ENCODE assay signal across 14 mouse cellular contexts in the genomic region with DNA sequence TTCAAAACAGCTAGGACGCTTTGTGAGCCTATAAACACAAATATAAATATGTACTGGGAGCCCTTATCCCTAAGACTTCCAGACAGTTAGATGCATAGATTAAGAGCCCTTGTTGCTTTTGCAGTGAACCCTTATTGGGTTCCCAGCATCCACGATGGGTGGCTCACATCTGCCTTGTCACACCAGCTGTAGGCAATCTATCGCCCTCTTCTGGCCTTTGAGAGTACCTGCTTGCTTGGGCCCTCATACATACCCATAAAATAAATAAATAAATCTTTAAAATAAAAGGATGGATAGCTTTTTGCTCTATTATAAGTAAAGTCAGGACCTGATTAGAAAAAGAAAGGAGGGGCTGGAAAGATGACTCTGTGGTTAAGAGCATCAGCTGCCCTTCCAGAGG. TPM values are rescaled to one million over a fixed set of nuclear protein-coding genes. Genes with fewer than 3 reads are reported as not detected.
DNase-seq lines count a peak whose midpoint lies in the region; TF ChIP-seq lines count a peak whose summit lies in the region.
"Had no signal": no experiment of that assay in that cellular context is flagged by ENCODE, and none has a peak within 500 bp of the region (broad histone marks: within the 10 kb centered on the region; RNA-seq: fewer than 3 reads in every experiment).

No protein-coding gene starts in this region.

- TF ChIP-seq POLR2A in cerebellum, adult 2 months (IDR thresholded peaks at IDR 0.05; ENCODE audit: borderline replicate concordance, insufficient read depth, low read length) = no peak
- TF ChIP-seq POLR2A in lung, adult 2 months (IDR thresholded peaks at IDR 0.05; ENCODE audit: borderline replicate concordance, extremely low read depth, low read depth, low read length) = no peak

- TF ChIP-seq CTCF in cerebellum, adult 2 months (IDR thresholded peaks at IDR 0.05; ENCODE audit: borderline replicate concordance, insufficient read depth, low read depth, low read length) = peak; percentile 25; the same call in 1 of the 2 replicates
- 0 out of 2 replicates have a peak, but pooled peaks have one; percentile 29 for TF ChIP-seq CTCF in lung, adult 2 months (IDR thresholded peaks at IDR 0.05; ENCODE audit: insufficient read depth, low read length)

- H3K4me3 ChIP-seq in cerebellum, adult 2 months (replicated peaks; ENCODE audit: insufficient read depth, low read depth, low read length) = no peak overlapping the region
- H3K4me3 ChIP-seq in lung, adult 2 months (replicated peaks; ENCODE audit: extremely low read depth, low read depth, low read length) = no peak overlapping the region
- H3K4me3 ChIP-seq: lung, embryonic 15.5 days; neural tube, embryonic 13.5 days had no signal

- no peaks in the 10 kb centered on the region for H3K27me3 ChIP-seq in cerebellum, adult 2 months (ENCODE audit: control insufficient read depth, insufficient read depth, low read length)
- H3K27me3 ChIP-seq: lung, embryonic 15.5 days; neural tube, embryonic 13.5 days had no signal

- DNase-seq in cerebellum, adult 2 months = no peak
- no peak for DNase-seq in cerebellum, postnatal 10 days
- DNase-seq in lung, adult 2 months = no peak
- no peak for DNase-seq in lung, postnatal 10 days
- peak; percentile 26 for DNase-seq in NIH3T3 (ENCODE audit: low read depth)
- DNase-seq in retina, postnatal 1 day = peak; percentile 35
- DNase-seq in yolk sac, embryonic 10.5 days (ENCODE audit: low spot score) = no peak
- no peak for DNase-seq in right cerebral cortex, postnatal 4 days
- DNase-seq: cerebellum, postnatal 36 days; forebrain, postnatal 0 days; heart, adult 11 months had no signal

- WGBS in cerebellum, adult 2 months = 91% methylated on average over 3 of the region's 3 CpGs
- WGBS in lung, adult 2 months = 87% methylated on average over 3 of the region's 3 CpGs

- peaks cover 2% of the 10 kb centered on the region; the same call in 1 of the 2 replicates for H3K4me1 ChIP-seq in cerebellum, adult 2 months (ENCODE audit: control insufficient read depth, insufficient read depth, low read length)
- no peaks in the 10 kb centered on the region for H3K4me1 ChIP-seq in lung, adult 2 months (ENCODE audit: control insufficient read depth, insufficient read depth, low read length)
- H3K4me1 ChIP-seq: lung, embryonic 15.5 days had no signal

- no peak overlapping the region for H3K27ac ChIP-seq in cerebellum, adult 2 months (ENCODE audit: insufficient read depth, low read length)
- H3K27ac ChIP-seq: lung, embryonic 15.5 days; neural tube, embryonic 13.5 days had no signal

RNA-seq across cellular contexts. Expression of a gene that starts 9.8 kb away (rescaled TPM):
- polyA plus RNA-seq in cerebellum, adult 2 months (2012; rRNA removed) = 1.3 and 2.2 TPM in 2 replicates
- polyA plus RNA-seq in lung, adult 2 months (2012; rRNA removed) = 0.65 and 0.68 TPM in 2 replicates

RNA-seq across cellular contexts. Expression of a gene that starts 10.0 kb away (rescaled TPM):
- 3.1 and 4.0 TPM in 2 replicates for polyA plus RNA-seq in cerebellum, adult 2 months (2012; rRNA removed)
- polyA plus RNA-seq in lung, adult 2 months (2012; rRNA removed) = 0.15 and 1.8 TPM in 2 replicates
- polyA plus RNA-seq: forebrain, postnatal 0 days; neural tube, embryonic 13.5 days; stomach, embryonic 14.5 days had no signal

RNA-seq across cellular contexts. Expression of a gene that starts 26.2 kb away (rescaled TPM):
- polyA plus RNA-seq in cerebellum, adult 2 months (2012; rRNA removed) = 82.7 and 85.3 TPM in 2 replicates
- 46.3 and 53.4 TPM in 2 replicates for polyA plus RNA-seq in lung, adult 2 months (2012; rRNA removed)

RNA-seq across cellular contexts. Expression of a gene that starts 28.6 kb away (rescaled TPM):
- polyA plus RNA-seq in cerebellum, adult 2 months (2012; rRNA removed) = 188 and 194 TPM in 2 replicates
- 140 and 160 TPM in 2 replicates for polyA plus RNA-seq in lung, adult 2 months (2012; rRNA removed)

RNA-seq across cellular contexts. Expression of a gene that starts 37.9 kb away (rescaled TPM):
- 93.3 and 101 TPM in 2 replicates for polyA plus RNA-seq in cerebellum, adult 2 months (2012; rRNA removed)
- 33.1 and 38.8 TPM in 2 replicates for polyA plus RNA-seq in lung, adult 2 months (2012; rRNA removed)

Comparison
In these comparisons a context has a peak if more than half of its experiments do, and no peak if none do; other contexts are left out.
1. DNase-seq: peak in NIH3T3 (single experiment) and retina, postnatal 1 day (single experiment); none in cerebellum, adult 2 months (0 of 2), cerebellum, postnatal 10 days (0 of 2), lung, adult 2 months (single experiment), lung, postnatal 10 days (single experiment), yolk sac, embryonic 10.5 days (single experiment) and right cerebral cortex, postnatal 4 days (single experiment).